Mouse (Mus musculus) lung, embryonic 15.5 days (tissue): ENCODE results near the gene Ccdc148. TPM values are rescaled to one million over a fixed set of nuclear protein-coding genes. Genes with fewer than 3 reads are reported as not detected.

Experiments
- ATAC-seq: fragments of 200-750 bp; cut with Nextera tagmentation; 2 replicates; pipeline ENCODE4 v1.8.0; 2017; ENCODE audit warnings: moderate number of reproducible peaks, borderline replicate concordance; ENCODE audit not compliant: low FRiP score, low TSS enrichment; ENCODE audit errors: extremely low read depth
- H3K27ac ChIP-seq: fragments of 300-500 bp; sonication (generic); 2 replicates; pipeline ENCODE4 v1.5.1; 2015; ENCODE audit warnings: moderate library complexity, mild to moderate bottlenecking, inconsistent platforms
- H3K27me3 ChIP-seq: fragments of 300-500 bp; sonication (generic); 2 replicates; pipeline ENCODE4 v1.6.1; 2015; ENCODE audit warnings: inconsistent platforms
- H3K36me3 ChIP-seq: fragments of 300-500 bp; sonication (generic); 2 replicates; pipeline ENCODE4 v1.6.1; 2015; ENCODE audit warnings: inconsistent platforms
- H3K4me1 ChIP-seq: fragments of 300-500 bp; sonication (generic); 2 replicates; pipeline ENCODE4 v1.6.1; 2015; ENCODE audit warnings: inconsistent platforms
- H3K4me2 ChIP-seq: fragments of 300-500 bp; sonication (generic); 2 replicates; pipeline ENCODE4 v1.6.1; 2015; ENCODE audit warnings: inconsistent platforms, mild to moderate bottlenecking, moderate library complexity
- H3K4me3 ChIP-seq: fragments of 300-500 bp; sonication (generic); 2 replicates; pipeline ENCODE4 v1.5.1; 2015; ENCODE audit warnings: mild to moderate bottlenecking, inconsistent platforms
- H3K9ac ChIP-seq: fragments of 300-500 bp; sonication (generic); 2 replicates; pipeline ENCODE4 v1.6.1; 2015; ENCODE audit warnings: inconsistent platforms
- H3K9me3 ChIP-seq: fragments of 300-500 bp; sonication (generic); 2 replicates; pipeline ENCODE4 v1.6.1; 2016; ENCODE audit warnings: inconsistent platforms
- WGBS: fragments of 180-500 bp; shearing (Covaris S2); methylation state at CpG from one replicate; pipeline ENCODE4 v1.1.7; 2015; 5-methylcytosine and 5-hydroxymethylcytosine counted together
- polyA plus RNA-seq: library from polyadenylated mRNA; unstranded; fragments of >200 nt; fragmentation: Nextera tagmentation; extraction: Ambion mirVana; gene quantifications from 2 replicates; pipeline ENCODE4 v1.2.1, GENCODE M21; 2015

Ccdc148 gene
- polyA plus RNA-seq, 1 experiment from 2014 or later, result 2.0 TPM

DNA sequence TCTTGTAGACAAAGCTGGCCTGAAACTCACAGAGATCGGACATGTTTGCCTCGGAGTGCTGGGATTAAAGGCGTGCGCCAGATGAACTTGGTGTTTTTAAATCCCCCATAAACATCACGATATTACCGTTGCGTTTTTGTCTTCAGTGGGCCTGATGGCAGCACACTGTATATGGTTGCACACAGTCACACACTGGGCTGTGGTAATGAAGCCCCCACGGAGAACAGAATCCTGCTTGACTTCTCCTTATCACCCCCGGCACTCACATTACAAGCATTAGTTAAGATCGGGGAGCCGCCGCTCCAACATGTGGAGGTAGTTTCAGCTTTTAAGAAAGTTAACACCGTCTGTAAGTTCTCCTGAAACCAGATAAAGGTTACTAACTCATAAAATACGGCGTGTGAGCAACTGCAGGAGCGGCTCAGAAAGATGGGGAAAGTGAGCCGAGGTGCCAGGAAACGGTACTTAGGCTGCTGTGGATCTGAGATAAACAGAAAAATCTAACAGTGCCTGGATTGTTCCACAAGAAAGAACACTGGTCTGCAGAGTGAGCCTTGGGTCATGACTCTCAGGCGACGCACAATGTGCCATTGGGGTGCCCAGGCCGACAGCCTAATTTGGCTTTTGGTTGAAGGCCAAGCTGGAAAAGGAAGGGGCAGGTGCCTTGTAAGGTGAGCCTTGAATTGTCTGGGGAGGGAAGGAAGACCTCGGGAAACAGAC, 117.0 kb downstream of the Ccdc148 start:
- 35% methylated on average over 22 of the region's 22 CpGs for WGBS

DNA sequence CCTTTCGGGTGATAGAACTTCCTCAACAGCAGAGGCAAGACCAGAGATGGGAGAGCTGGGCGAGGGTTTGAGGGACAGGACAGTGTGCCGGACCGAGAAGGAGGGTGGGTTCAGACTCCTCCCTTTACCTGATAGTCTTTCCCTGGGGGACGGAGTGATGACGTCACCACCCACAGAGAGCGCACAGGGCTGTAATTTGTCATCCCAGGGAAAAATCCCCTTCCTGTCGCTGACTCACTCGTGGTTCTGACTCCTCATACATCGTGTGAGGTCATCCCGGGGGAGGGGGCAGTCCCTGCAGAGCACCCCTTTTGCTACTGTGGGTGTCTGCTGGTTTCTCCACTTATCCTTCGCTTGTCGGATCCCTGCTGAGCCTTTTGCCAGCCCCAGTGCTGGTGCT, 117.9 kb downstream of the Ccdc148 start:
- no peak for ATAC-seq
- no peak overlapping the region for H3K4me2 ChIP-seq
- WGBS, result 45% methylated on average over 13 of the region's 13 CpGs
- H3K27me3 ChIP-seq, result no peaks in the 10 kb centered on the region
- H3K9me3 ChIP-seq, result no peaks in the 10 kb centered on the region
- no peaks in the 10 kb centered on the region for H3K36me3 ChIP-seq
- no peak overlapping the region for H3K4me3 ChIP-seq
- H3K27ac ChIP-seq, result no peak overlapping the region
- H3K9ac ChIP-seq, result no peak overlapping the region
- H3K4me1 ChIP-seq, result 0 out of 2 replicates have a peak, but pooled peaks cover 3% of the 10 kb centered on the region

More for the DNA sequence above, 117.0 kb downstream of the Ccdc148 start:
- no peak overlapping the region for H3K27ac ChIP-seq
- no peak for ATAC-seq
- no peaks in the 10 kb centered on the region for H3K27me3 ChIP-seq
- no peak overlapping the region for H3K9ac ChIP-seq
- no peaks in the 10 kb centered on the region for H3K36me3 ChIP-seq
- H3K4me1 ChIP-seq, result 0 out of 2 replicates have a peak, but pooled peaks cover 3% of the 10 kb centered on the region
- no peak overlapping the region for H3K4me3 ChIP-seq
- H3K9me3 ChIP-seq, result no peaks in the 10 kb centered on the region
- peak overlapping the region; percentile 26 for H3K4me2 ChIP-seq

DNA sequence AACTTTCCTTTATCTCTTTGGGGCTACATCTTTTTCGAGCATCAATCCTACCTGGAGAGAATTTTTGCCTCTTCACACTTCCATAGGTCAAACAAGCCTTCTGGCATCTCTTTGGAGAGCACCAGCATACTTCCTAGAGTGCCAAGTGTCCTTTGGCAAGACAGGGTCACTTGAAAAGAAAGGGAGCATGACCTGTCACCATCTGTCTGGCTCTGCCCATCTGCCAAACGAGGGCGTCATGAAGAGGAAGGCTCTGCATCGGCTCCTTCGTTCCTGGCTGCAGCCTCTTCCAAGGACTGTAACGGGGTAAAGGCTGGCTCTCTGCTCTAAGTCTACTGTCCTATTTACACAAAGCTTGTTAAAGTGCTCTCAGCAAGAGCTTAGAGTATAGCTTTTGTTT, 124.0 kb downstream of the Ccdc148 start:
- no peak for ATAC-seq
- Histone ChIP-seq H3K4me3 (no peak overlapping the region), H3K9me3 (no peaks in the 10 kb centered on the region), H3K4me2 (no peak overlapping the region), H3K27me3 (peaks cover 8% of the 10 kb centered on the region; the same call in 1 of the 2 replicates), H3K4me1 (no peaks in the 10 kb centered on the region), H3K36me3 (no peaks in the 10 kb centered on the region), H3K9ac (no peak overlapping the region), H3K27ac (no peak overlapping the region)
- WGBS, result 33% methylated on average over 6 of the region's 6 CpGs

DNA sequence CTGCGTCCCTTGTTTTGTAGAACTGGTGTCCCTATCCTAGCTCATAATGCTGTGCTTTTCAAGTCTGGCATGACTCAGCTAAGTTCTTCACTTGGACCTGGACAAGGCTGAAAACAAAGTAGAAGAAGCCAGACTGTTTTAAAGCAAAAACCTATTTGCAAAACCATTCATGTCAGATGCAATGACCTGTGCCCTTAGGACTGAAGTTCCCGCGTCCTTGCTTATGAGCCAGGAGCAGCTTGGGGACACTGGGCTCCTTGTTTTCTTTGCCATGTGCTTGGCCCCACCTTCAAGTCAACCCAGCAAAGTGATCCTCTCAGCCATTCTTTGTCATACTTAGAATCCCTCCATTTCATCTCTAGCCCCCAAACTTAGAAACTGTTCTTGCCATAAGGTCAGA, 125.3 kb downstream of the Ccdc148 start:
- Histone ChIP-seq H3K9me3 (no peaks in the 10 kb centered on the region), H3K9ac (no peak overlapping the region), H3K27me3 (peaks cover 8% of the 10 kb centered on the region; the same call in 1 of the 2 replicates), H3K4me2 (no peak overlapping the region), H3K4me3 (no peak overlapping the region), H3K36me3 (no peaks in the 10 kb centered on the region), H3K27ac (no peak overlapping the region), H3K4me1 (no peaks in the 10 kb centered on the region)
- WGBS, result 83% methylated on average over 3 of the region's 3 CpGs
- ATAC-seq, result no peak

DNA sequence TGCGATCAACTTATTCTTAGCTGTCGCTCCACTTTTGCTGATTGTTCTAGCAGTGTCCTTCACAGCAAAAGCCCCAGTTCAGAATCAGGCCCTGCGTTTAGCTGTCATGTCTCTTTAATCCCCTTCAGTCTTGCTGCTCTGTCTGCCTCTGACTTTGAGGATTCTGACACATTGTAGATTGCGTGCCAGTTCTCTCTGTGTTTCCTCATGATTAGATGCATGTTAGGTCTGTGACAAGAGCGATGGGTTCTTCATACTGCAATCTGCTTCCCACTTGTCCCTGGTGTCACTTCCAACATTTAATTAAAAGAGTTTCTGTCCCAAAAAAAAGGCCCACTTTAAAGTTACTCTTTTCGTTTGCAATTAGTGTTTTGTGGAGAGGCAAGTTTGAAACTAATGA, 126.2 kb downstream of the Ccdc148 start:
- Histone ChIP-seq H3K4me2 (no peak overlapping the region), H3K4me1 (no peaks in the 10 kb centered on the region), H3K27me3 (peaks cover 8% of the 10 kb centered on the region; the same call in 1 of the 2 replicates), H3K9me3 (no peaks in the 10 kb centered on the region), H3K9ac (no peak overlapping the region), H3K27ac (no peak overlapping the region), H3K36me3 (no peaks in the 10 kb centered on the region), H3K4me3 (no peak overlapping the region)
- ATAC-seq, result no peak
- 89% methylated on average over 6 of the region's 6 CpGs for WGBS

DNA sequence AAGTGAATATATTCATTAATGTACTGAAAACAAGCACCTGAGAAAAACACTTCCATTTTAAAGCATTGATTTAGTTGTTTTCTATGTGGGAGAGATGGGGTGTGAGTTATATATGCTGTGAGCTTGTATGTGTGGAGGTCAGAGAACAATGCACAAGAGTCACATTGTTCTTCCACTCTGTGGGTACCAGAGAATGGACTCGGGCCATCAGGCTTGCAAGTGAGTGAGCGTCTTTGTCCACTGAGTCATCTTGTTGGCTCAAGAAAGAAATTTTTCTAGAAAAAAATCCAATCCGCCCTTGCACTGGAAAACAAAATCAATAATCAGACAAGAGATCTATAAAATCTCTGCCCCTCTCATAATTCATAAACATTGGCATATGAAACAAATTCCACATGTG, 135.9 kb downstream of the Ccdc148 start:
- 80% methylated on average over 3 of the region's 3 CpGs for WGBS
- Histone ChIP-seq H3K36me3 (no peaks in the 10 kb centered on the region), H3K9me3 (no peaks in the 10 kb centered on the region), H3K4me2 (no peak overlapping the region), H3K27me3 (no peaks in the 10 kb centered on the region), H3K4me1 (no peaks in the 10 kb centered on the region), H3K4me3 (no peak overlapping the region), H3K9ac (no peak overlapping the region), H3K27ac (no peak overlapping the region)
- no peak for ATAC-seq

DNA sequence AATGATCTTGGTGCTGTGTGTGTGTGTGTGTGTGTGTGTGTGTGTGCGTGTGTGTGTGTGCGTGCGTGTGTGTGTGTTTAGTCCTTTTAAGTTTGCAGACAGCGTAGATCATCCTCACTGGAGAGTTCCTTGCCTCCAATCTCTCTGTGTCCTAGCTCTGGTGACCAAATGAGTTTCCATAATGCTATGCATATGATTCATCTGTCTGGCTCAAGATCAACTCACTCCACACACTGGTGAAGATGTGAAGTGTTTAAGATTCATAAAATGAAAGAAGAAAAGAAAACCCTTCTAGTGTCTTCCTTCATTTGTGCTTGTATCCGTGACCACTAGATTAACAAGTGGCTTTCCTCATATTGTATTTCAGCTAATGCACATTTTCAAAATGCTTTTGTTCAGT, 153.1 kb downstream of the Ccdc148 start:
- 86% methylated on average over 5 of the region's 5 CpGs for WGBS
- ATAC-seq, result no peak
- Histone ChIP-seq H3K27me3 (no peaks in the 10 kb centered on the region), H3K9ac (no peak overlapping the region), H3K9me3 (no peaks in the 10 kb centered on the region), H3K4me1 (no peaks in the 10 kb centered on the region), H3K4me2 (no peak overlapping the region), H3K36me3 (no peaks in the 10 kb centered on the region), H3K27ac (no peak overlapping the region), H3K4me3 (no peak overlapping the region)

DNA sequence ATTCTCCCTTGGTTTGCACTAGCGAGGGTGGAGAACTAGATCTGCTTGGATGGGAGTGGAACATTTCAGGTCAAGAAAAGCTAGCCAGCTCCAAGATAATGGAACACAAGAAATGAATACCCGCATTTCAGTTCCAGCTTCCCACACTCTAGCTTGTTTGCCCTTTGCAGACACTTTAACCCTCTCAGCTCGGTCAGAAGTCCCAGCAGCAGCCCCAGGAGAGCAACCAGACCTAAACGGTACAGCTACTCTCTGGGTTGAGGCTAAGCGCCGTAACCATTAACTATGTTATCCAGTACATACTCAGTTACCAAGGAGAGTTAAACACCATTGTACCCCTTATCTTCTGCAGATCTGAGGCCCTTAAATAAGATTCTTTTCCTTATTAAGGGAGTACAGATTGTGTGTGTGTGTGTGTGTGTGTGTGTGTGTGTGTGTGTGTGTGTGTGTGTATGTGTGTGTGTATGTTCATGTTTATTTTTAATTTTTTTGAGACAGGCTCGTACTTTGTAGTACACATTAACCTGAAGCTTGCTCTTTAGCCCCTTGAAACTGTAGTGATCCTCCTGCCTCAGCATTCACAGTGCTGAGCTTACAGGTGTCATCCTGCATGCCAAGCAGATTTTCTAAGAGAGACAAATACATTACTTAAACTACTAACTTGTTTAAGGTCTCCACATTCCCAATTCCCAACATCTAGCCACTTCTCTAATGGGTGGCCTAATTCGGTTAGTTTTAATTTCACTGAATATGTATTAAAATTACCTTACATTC, 153.7 kb downstream of the Ccdc148 start:
- no peak overlapping the region for H3K27ac ChIP-seq
- 71% methylated on average over 8 of the region's 8 CpGs for WGBS
- no peaks in the 10 kb centered on the region for H3K36me3 ChIP-seq
- no peak overlapping the region for H3K4me3 ChIP-seq
- no peak for ATAC-seq
- no peak overlapping the region for H3K9ac ChIP-seq
- H3K27me3 ChIP-seq, result no peaks in the 10 kb centered on the region
- H3K9me3 ChIP-seq, result no peaks in the 10 kb centered on the region
- no peaks in the 10 kb centered on the region for H3K4me1 ChIP-seq
- H3K4me2 ChIP-seq, result no peak overlapping the region

DNA sequence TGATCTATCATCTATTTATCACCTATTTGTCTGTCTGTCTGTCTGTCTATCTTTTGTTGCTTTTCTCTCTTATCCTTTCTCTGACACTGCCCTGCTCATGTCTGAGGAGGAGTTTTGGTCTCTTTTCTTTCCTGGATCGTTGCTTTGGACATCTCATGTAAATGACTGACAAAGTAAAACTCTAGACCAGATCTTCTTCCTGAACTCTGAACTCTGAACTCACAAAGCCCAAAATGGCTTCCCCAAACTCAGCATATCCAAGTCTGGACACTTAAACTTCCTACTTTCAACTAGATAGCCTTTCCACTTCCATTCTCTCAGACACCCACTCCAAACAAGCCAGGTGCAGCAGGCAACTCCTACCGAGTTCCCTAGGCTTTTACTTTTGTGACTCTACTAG, 163.3 kb downstream of the Ccdc148 start:
- WGBS, result 71% methylated on average over 2 of the region's 2 CpGs
- H3K27ac ChIP-seq, result no peak overlapping the region
- no peaks in the 10 kb centered on the region for H3K9me3 ChIP-seq
- H3K4me1 ChIP-seq, result peaks cover 4% of the 10 kb centered on the region; the same call in 1 of the 2 replicates
- no peak overlapping the region for H3K9ac ChIP-seq
- H3K4me2 ChIP-seq, result no peak overlapping the region
- H3K27me3 ChIP-seq, result no peaks in the 10 kb centered on the region
- H3K4me3 ChIP-seq, result no peak overlapping the region
- no peaks in the 10 kb centered on the region for H3K36me3 ChIP-seq
- ATAC-seq, result no peak

DNA sequence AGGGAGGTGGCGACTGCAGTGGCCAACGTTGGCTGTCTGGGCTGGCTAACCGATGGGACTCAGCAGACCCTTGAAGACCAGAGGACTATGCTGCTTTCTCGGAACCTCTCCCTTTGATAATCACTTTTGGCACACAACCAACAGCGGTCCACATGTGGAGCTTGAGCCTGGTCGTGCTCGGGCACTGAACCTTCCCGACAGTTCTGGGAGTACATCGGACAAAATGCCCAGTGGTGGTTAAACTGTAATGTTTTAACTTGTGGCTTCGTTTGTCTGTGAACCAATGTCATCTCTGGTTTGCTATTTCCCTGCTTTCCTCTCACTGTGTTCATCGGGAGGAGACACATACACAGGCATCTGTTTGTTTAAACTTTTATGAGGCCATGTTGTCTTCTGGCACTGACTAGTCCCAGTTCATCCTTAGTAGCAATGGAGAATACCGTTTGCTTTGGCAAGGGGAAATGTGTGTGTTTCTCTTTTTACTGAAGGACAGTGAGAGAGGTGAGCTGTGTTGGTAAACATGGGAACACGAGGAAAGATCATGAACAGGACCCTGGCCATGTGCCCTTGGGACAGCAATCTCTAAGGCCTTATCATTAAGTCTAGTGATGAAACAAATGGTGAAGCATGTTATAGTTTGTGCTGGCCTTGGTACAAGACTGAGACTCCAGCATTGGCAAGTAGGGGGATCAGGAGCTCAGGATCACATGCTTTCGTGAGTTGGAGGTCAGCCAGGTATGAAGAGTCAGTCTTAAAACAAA, 167.9 kb downstream of the Ccdc148 start:
- H3K4me3 ChIP-seq, result no peak overlapping the region
- H3K36me3 ChIP-seq, result no peaks in the 10 kb centered on the region
- no peaks in the 10 kb centered on the region for H3K27me3 ChIP-seq
- no peak overlapping the region for H3K9ac ChIP-seq
- ATAC-seq, result no peak
- no peak overlapping the region; the same call in 1 of the 2 replicates for H3K27ac ChIP-seq
- no peaks in the 10 kb centered on the region for H3K9me3 ChIP-seq
- peaks cover 4% of the 10 kb centered on the region; the same call in 1 of the 2 replicates for H3K4me1 ChIP-seq
- no peak overlapping the region for H3K4me2 ChIP-seq
- 48% methylated on average over 14 of the region's 14 CpGs for WGBS

DNA sequence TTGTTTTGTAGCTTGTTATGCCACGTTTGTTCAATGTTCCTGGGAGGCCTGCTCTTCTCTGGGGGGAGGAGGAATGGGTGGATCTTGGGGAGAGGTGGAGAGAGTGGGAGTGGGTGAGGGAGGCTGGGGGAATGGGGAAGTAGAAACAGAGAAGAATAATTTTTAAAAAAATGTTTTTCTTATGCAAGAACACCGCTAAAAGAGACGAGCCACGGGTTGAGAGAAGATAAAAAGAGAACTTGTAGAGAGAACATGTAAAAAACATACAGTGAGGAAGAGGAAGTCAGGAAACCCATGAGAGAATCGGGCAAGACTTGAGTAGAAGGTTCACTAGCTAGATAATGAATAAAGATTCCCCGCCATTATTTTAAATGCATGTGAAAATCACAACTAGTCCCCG, 182.4 kb downstream of the Ccdc148 start:
- Histone ChIP-seq H3K4me1 (no peaks in the 10 kb centered on the region), H3K27ac (no peak overlapping the region), H3K27me3 (no peaks in the 10 kb centered on the region), H3K4me3 (no peak overlapping the region), H3K9me3 (no peaks in the 10 kb centered on the region), H3K9ac (no peak overlapping the region), H3K4me2 (no peak overlapping the region), H3K36me3 (no peaks in the 10 kb centered on the region)
- WGBS, result 83% methylated on average over 7 of the region's 7 CpGs
- ATAC-seq, result no peak
